Mouse (Mus musculus): ENCODE results near the gene Sft2d2. TPM values are rescaled to one million over a fixed set of nuclear protein-coding genes. Genes with fewer than 3 reads are reported as not detected.

The Sft2d2 gene
- total and polyA plus RNA-seq, 3 experiments, result 26.0 to 31.6 (median 27.2) TPM

GRCm38 (mm10) chr1:165140227-165140626 lies 54.0 kb downstream of the Sft2d2 start:
- H3K9me3 ChIP-seq (replicated peaks; ENCODE audit: low read length), result peaks cover 2% of the 10 kb centered on the region
- H3K4me1 ChIP-seq (ENCODE audit: control insufficient read depth in 1 of 2, insufficient read depth in 2 of 2), result no peaks in the 10 kb centered on the region
- no peaks in the 10 kb centered on the region for H3K79me2 ChIP-seq (replicated peaks; ENCODE audit: control insufficient read depth, extremely low read depth, insufficient read depth, poor library complexity, severe bottlenecking)
- no peak overlapping the region for H3K9ac ChIP-seq (ENCODE audit: insufficient read depth, low read depth)
- TF ChIP-seq RAD21 (IDR thresholded peaks at IDR 0.05; ENCODE audit: low read depth, low read length), result no peak
- TF ChIP-seq CHD1 (IDR thresholded peaks at IDR 0.05; ENCODE audit: low read depth, low read length), result no peak
- dilution Hi-C loops (cut with MboI; ENCODE audit: extremely low pct_ligation_motif_present, extremely low pct_unique_long_range_greater_than_20kb, low sequenced_read_pairs) (no loop called here), in situ Hi-C loops (cut with MboI; ENCODE audit: low pct_ligation_motif_present, low pct_unique_long_range_greater_than_20kb, low sequenced_read_pairs) (no loop called here)
- no peak overlapping the region for H3K4me2 ChIP-seq (ENCODE audit: insufficient read depth, low read depth, poor library complexity, severe bottlenecking)
- no peak overlapping the region for H3K27ac ChIP-seq (ENCODE audit: insufficient read depth, low read depth)
- H3K36me3 ChIP-seq (replicated peaks in 1 of 2; ENCODE audit: control insufficient read depth in 1 of 2, insufficient read depth in 1 of 2, low read length in 1 of 2), result no peaks in the 10 kb centered on the region
- H3K27me3 ChIP-seq (replicated peaks), result no peaks in the 10 kb centered on the region
- no peak overlapping the region for H3K4me3 ChIP-seq (replicated peaks in 1 of 3; ENCODE audit: low read depth in 2 of 3, low read length in 2 of 3, poor library complexity in 1 of 3)
- DNase-seq (ENCODE audit: extremely low read depth), result no peak

- Histone ChIP-seq H3K4me2 (ENCODE audit: insufficient read depth, low read depth, poor library complexity, severe bottlenecking) (no peak overlapping the region), H3K36me3 (replicated peaks in 1 of 2; ENCODE audit: control insufficient read depth in 1 of 2, insufficient read depth in 1 of 2, low read length in 1 of 2) (no peaks in the 10 kb centered on the region), H3K9me3 (replicated peaks; ENCODE audit: low read length) (no peaks in the 10 kb centered on the region), H3K79me2 (replicated peaks; ENCODE audit: control insufficient read depth, extremely low read depth, insufficient read depth, poor library complexity, severe bottlenecking) (no peaks in the 10 kb centered on the region), H3K27me3 (replicated peaks) (no peaks in the 10 kb centered on the region), H3K4me3 (replicated peaks in 1 of 3; ENCODE audit: low read depth in 2 of 3, low read length in 2 of 3, poor library complexity in 1 of 3) (no peak overlapping the region), H3K27ac (ENCODE audit: insufficient read depth, low read depth) (no peak overlapping the region), H3K9ac (ENCODE audit: insufficient read depth, low read depth) (no peak overlapping the region), H3K4me1 (ENCODE audit: control insufficient read depth in 1 of 2, insufficient read depth in 2 of 2) (peaks cover 8 to 28% of the 10 kb centered on the region in 2 experiments)
- in situ Hi-C loops (cut with MboI; ENCODE audit: low pct_ligation_motif_present, low pct_unique_long_range_greater_than_20kb, low sequenced_read_pairs) (no loop called here), dilution Hi-C loops (cut with MboI; ENCODE audit: extremely low pct_ligation_motif_present, extremely low pct_unique_long_range_greater_than_20kb, low sequenced_read_pairs) (no loop called here)
- DNase-seq (ENCODE audit: extremely low read depth), result peak; percentile 23
- no peak for TF ChIP-seq BHLHE40 (IDR thresholded peaks at IDR 0.05; ENCODE audit: low read depth, low read length)
- no peak for TF ChIP-seq MEF2A (IDR thresholded peaks at IDR 0.05; ENCODE audit: borderline replicate concordance, low read depth, low read length)
- TF ChIP-seq IRF4 (IDR thresholded peaks at IDR 0.05; ENCODE audit: low read depth, low read length), result no peak
- no peak for TF ChIP-seq POLR2AphosphoS2 (IDR thresholded peaks at IDR 0.05; ENCODE audit: low read depth, low read length)
- no peak for TF ChIP-seq E2F4 (IDR thresholded peaks at IDR 0.05; ENCODE audit: insufficient replicate concordance, low read depth, low read length)
- TF ChIP-seq TBP (conservative IDR thresholded peaks at IDR 0.05; ENCODE audit: low read depth, low read length), result no peak
- no peak for TF ChIP-seq ZC3H11A (IDR thresholded peaks at IDR 0.05; ENCODE audit: low read depth, low read length)
- TF ChIP-seq TCF12 (IDR thresholded peaks at IDR 0.05; ENCODE audit: low read depth, low read length), result no peak
- TF ChIP-seq POLR2A (IDR thresholded peaks at IDR 0.05; ENCODE audit: low read depth, low read length), result no peak
- no peak for TF ChIP-seq USF1 (IDR thresholded peaks at IDR 0.05; ENCODE audit: low read depth, low read length)
- no peak for TF ChIP-seq HCFC1 (IDR thresholded peaks at IDR 0.05; ENCODE audit: low read depth, low read length)
- no peak for TF ChIP-seq ELF1 (IDR thresholded peaks at IDR 0.05; ENCODE audit: low read depth, low read length)
- TF ChIP-seq USF2 (conservative IDR thresholded peaks at IDR 0.05; ENCODE audit: low read depth, low read length), result no peak
- no peak for TF ChIP-seq SIN3A (IDR thresholded peaks at IDR 0.05; ENCODE audit: low read length)
- TF ChIP-seq JUND (conservative IDR thresholded peaks at IDR 0.05; ENCODE audit: low read depth, low read length), result no peak
- no peak for TF ChIP-seq UBTF (IDR thresholded peaks at IDR 0.05; ENCODE audit: low read depth, low read length)
- TF ChIP-seq ETS1 (conservative IDR thresholded peaks at IDR 0.05; ENCODE audit: low read depth, low read length), result no peak
- TF ChIP-seq ZKSCAN1 (IDR thresholded peaks at IDR 0.05; ENCODE audit: borderline replicate concordance, low read depth, low read length), result no peak
- no peak for TF ChIP-seq NELFE (IDR thresholded peaks at IDR 0.05; ENCODE audit: low read depth, low read length)
- no peak for TF ChIP-seq GABPA (IDR thresholded peaks at IDR 0.05; ENCODE audit: insufficient replicate concordance, low read depth, low read length)
Observed at GRCm38 (mm10) chr1:165133858-165134257, 60.4 kb downstream of the Sft2d2 start.
